In the genomic region with DNA sequence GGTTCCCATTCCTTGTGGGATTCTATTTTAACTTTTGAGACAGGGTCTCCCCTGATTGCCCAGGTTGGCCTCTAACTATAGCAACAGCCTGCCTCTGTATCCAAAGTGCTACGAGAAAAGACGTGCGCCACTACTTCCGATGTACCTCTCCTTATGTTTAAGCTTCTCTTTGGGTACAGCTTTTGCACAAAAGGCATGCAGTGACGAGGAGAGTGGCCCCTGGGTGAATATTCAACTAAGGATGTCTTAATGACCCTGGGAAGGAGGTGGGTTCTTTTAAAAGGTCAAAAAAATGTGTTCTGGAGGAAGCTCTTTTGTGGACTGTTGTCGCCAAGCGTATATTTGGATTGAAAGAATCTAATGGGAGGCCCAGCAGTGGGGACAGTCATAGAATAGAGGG, we compare ENCODE assay signal across 8 mouse cellular contexts. TPM values are rescaled to one million over a fixed set of nuclear protein-coding genes. Genes with fewer than 3 reads are reported as not detected.
DNase-seq lines count a peak whose midpoint lies in the region; ATAC-seq and TF ChIP-seq lines count a peak whose summit lies in the region.

No protein-coding gene starts in this region.

- peak; percentile 66 for DNase-seq in cerebellum, adult 9-10 months
- no peak for DNase-seq in cerebellum, postnatal 36 days
- no peak for DNase-seq in limb, embryonic 10.5 days (ENCODE audit: low spot score)
- no peak for DNase-seq in adipocyte (ENCODE audit: low spot score)
- DNase-seq in layer of hippocampus, adult 8-10 months (ENCODE audit: low spot score in 2 of 2) = no peak

- no peaks in the 10 kb centered on the region for H3K36me3 ChIP-seq in C2C12 (ENCODE audit: control insufficient read depth, insufficient read depth)
- no peaks in the 10 kb centered on the region for H3K36me3 ChIP-seq in forebrain, embryonic 16.5 days (ENCODE audit: control insufficient read depth, insufficient read depth)
- no peaks in the 10 kb centered on the region for H3K36me3 ChIP-seq in limb, embryonic 10.5 days
- no peaks in the 10 kb centered on the region for H3K36me3 ChIP-seq in stomach, embryonic 14.5 days (ENCODE audit: control insufficient read depth, insufficient read depth, low read length)

- H3ac ChIP-seq in C2C12 (ENCODE audit: control insufficient read depth, insufficient read length, low read depth) = peak overlapping the region; percentile 42

- no peaks in the 10 kb centered on the region for H3K9me3 ChIP-seq in forebrain, embryonic 16.5 days (ENCODE audit: control insufficient read depth, low read length)
- H3K9me3 ChIP-seq in limb, embryonic 10.5 days (replicated peaks) = no peaks in the 10 kb centered on the region
- H3K9me3 ChIP-seq in stomach, embryonic 14.5 days (ENCODE audit: control insufficient read depth, low read depth, low read length) = no peaks in the 10 kb centered on the region

- peaks cover 5% of the 10 kb centered on the region for H3K79me3 ChIP-seq in C2C12 (ENCODE audit: low read depth)

- no peak for TF ChIP-seq CTCF in C2C12 (IDR thresholded peaks at IDR 0.05; ENCODE audit: control insufficient read depth, insufficient read depth, insufficient read length)

- peaks cover 18% of the 10 kb centered on the region for H3K4me1 ChIP-seq in forebrain, embryonic 16.5 days (replicated peaks; ENCODE audit: control insufficient read depth, insufficient read depth, low read length)
- peaks cover 25% of the 10 kb centered on the region for H3K4me1 ChIP-seq in limb, embryonic 10.5 days
- H3K4me1 ChIP-seq in stomach, embryonic 14.5 days (ENCODE audit: control insufficient read depth, insufficient read depth, low read length) = peaks cover 29% of the 10 kb centered on the region

- peak overlapping the region; percentile 97 for H3K9ac ChIP-seq in forebrain, embryonic 16.5 days (replicated peaks; ENCODE audit: low read depth, low read length)
- H3K9ac ChIP-seq in stomach, embryonic 14.5 days (replicated peaks; ENCODE audit: low read depth, low read length) = peak overlapping the region; percentile 93

- peak overlapping the region; percentile 79 for H3K4me3 ChIP-seq in C2C12 (ENCODE audit: insufficient read depth, poor library complexity, severe bottlenecking)
- H3K4me3 ChIP-seq in forebrain, embryonic 16.5 days (replicated peaks; ENCODE audit: low read length) = peak overlapping the region; percentile 59
- peak overlapping the region; percentile 72 for H3K4me3 ChIP-seq in limb, embryonic 10.5 days
- peak overlapping the region; percentile 77 for H3K4me3 ChIP-seq in stomach, embryonic 14.5 days (ENCODE audit: low read depth, low read length)

- no peak for ATAC-seq in forebrain, embryonic 16.5 days
- no peak for ATAC-seq in stomach, embryonic 14.5 days (ENCODE audit: insufficient number of reproducible peaks, insufficient read depth, low FRiP score, low read depth)

- peak overlapping the region; percentile 87 for H3K4me2 ChIP-seq in forebrain, embryonic 16.5 days (ENCODE audit: low read length)
- peak overlapping the region; percentile 77 for H3K4me2 ChIP-seq in stomach, embryonic 14.5 days (replicated peaks; ENCODE audit: low read depth, low read length)

- H3K27ac ChIP-seq in forebrain, embryonic 16.5 days (ENCODE audit: low read length) = peak overlapping the region; percentile 99
- H3K27ac ChIP-seq in limb, embryonic 10.5 days = peak overlapping the region; percentile 99
- H3K27ac ChIP-seq in stomach, embryonic 14.5 days (ENCODE audit: low read length) = peak overlapping the region; percentile 98

- no peaks in the 10 kb centered on the region for H3K27me3 ChIP-seq in C2C12 (ENCODE audit: control insufficient read depth, insufficient read depth, insufficient read length)
- no peaks in the 10 kb centered on the region for H3K27me3 ChIP-seq in forebrain, embryonic 16.5 days (replicated peaks; ENCODE audit: control insufficient read depth, insufficient read depth, low read length)
- no peaks in the 10 kb centered on the region for H3K27me3 ChIP-seq in limb, embryonic 10.5 days (ENCODE audit: low read depth, poor library complexity, severe bottlenecking)
- no peaks in the 10 kb centered on the region for H3K27me3 ChIP-seq in stomach, embryonic 14.5 days (ENCODE audit: control insufficient read depth, insufficient read depth, low read length)

- 48% methylated on average over 7 of the region's 7 CpGs for WGBS in forebrain, embryonic 16.5 days
- WGBS in limb, embryonic 10.5 days = 85% methylated on average over 7 of the region's 7 CpGs
- 49% methylated on average over 7 of the region's 7 CpGs for WGBS in stomach, embryonic 14.5 days

- peaks cover 13% of the 10 kb centered on the region for H3K79me2 ChIP-seq in C2C12 (ENCODE audit: control insufficient read depth, insufficient read depth)

TF ChIP-seq in C2C12, 6 proteins besides CTCF, POLR2A, EP300 and RAD21:
- TF ChIP-seq FOSL1 (IDR thresholded peaks at IDR 0.05; ENCODE audit: insufficient read depth, low read length, poor library complexity, severe bottlenecking) = no peak
- no peak for TF ChIP-seq MYOG (IDR thresholded peaks at IDR 0.05; ENCODE audit: control insufficient read depth, extremely low read depth, insufficient read length)
- no peak for TF ChIP-seq MYOD1 (IDR thresholded peaks at IDR 0.05; ENCODE audit: control insufficient read depth, insufficient read length, low read depth)
- no peak for TF ChIP-seq CEBPB (IDR thresholded peaks at IDR 0.05; ENCODE audit: low read depth)
- TF ChIP-seq MAX (IDR thresholded peaks at IDR 0.05) = no peak

RNA-seq across cellular contexts. Expression of a gene that starts 38.2 kb away (rescaled TPM):
- polyA plus RNA-seq in C2C12 (2012; fragmentation: generic; extraction: Trizol) = 2,542 TPM
- polyA plus RNA-seq in forebrain, embryonic 16.5 days (2015; fragmentation: Nextera tagmentation; extraction: Ambion mirVana) = 1,987 and 2,275 TPM in 2 replicates
- polyA plus RNA-seq in limb, embryonic 10.5 days (2016; fragmentation: Nextera tagmentation; extraction: Ambion mirVana) = 3,283 and 3,422 TPM in 2 replicates
- 2,677 and 2,766 TPM in 2 replicates for polyA plus RNA-seq in stomach, embryonic 14.5 days (2014; fragmentation: Nextera tagmentation; extraction: Ambion mirVana)
- 100 to 1,000 TPM; 420 to 464 (median 444) TPM for total RNA-seq in layer of hippocampus, adult 8-10 months (2022)
